ENCODE assay signal across 7 mouse cellular contexts in the genomic region with DNA sequence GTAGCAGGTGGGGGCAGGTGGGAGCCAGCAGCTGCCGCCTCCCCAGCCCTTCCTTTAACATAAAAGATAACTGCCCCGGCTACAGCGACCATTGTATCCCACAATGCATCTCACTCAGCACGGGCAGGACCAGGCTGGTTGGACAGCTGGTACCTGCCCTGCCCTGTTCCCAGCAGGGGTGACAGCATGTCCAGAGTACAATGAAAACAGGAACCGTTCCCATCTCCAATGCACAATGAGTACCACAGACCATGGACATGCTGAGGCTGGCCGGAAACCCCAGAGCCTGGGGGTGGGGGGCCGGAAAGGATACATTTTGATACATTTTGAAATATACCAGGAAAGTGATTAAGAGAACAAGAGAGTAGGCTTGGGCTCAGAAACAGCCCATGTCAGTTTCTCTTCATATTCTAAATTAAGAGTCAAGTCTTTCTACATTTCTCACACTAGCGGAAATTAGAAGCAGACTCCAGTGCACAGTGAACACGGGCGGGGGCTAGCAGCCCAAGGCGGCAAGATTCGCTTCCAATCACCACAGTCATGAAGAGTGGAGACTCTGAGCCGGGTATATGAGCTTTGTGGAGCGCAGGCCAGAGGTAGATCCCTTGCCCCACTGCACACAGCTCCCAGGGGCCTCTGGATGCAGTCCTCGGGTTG. TPM values are rescaled to one million over a fixed set of nuclear protein-coding genes. Genes with fewer than 3 reads are reported as not detected.
A peak's percentile ranks its signal among the peaks of the same experiment; 100 is the strongest.
DNase-seq lines count a peak whose midpoint lies in the region; ATAC-seq and TF ChIP-seq lines count a peak whose summit lies in the region.

No protein-coding gene starts in this region.

- H3K27me3 ChIP-seq in kidney, adult 2 months (replicated peaks; ENCODE audit: control insufficient read depth, insufficient read depth, low read length): no peaks in the 10 kb centered on the region
- H3K27me3 ChIP-seq in limb, embryonic 12.5 days: peaks cover 11% of the 10 kb centered on the region
- H3K27me3 ChIP-seq in midbrain, postnatal 0 days (ENCODE audit: insufficient read depth, low read length): no peaks in the 10 kb centered on the region

- no peaks in the 10 kb centered on the region for H3K4me1 ChIP-seq in kidney, adult 2 months (ENCODE audit: control insufficient read depth, insufficient read depth, low read length)
- H3K4me1 ChIP-seq in bone marrow macrophage, adult 2 months (ENCODE audit: control insufficient read depth, insufficient read depth, low read length): peaks cover 78% of the 10 kb centered on the region
- H3K4me1 ChIP-seq in limb, embryonic 12.5 days (replicated peaks): peaks cover 63% of the 10 kb centered on the region
- 0 out of 2 replicates have a peak, but pooled peaks cover 3% of the 10 kb centered on the region for H3K4me1 ChIP-seq in midbrain, postnatal 0 days (ENCODE audit: insufficient read depth, low read length)

- peak; percentile 36 for DNase-seq in kidney, postnatal 10 days
- DNase-seq in kidney, adult 2 months: no peak
- DNase-seq in cerebellum, adult 8-10 months: peak; percentile 29
- no peak for DNase-seq in midbrain, postnatal 0 days (ENCODE audit: low spot score)
- no peak for DNase-seq in adrenal gland, postnatal 4 days (ENCODE audit: low spot score in 2 of 2)

- no peak overlapping the region for H3K4me3 ChIP-seq in kidney, adult 2 months (ENCODE audit: insufficient read depth, low read depth, low read length)
- H3K4me3 ChIP-seq in bone marrow macrophage, adult 2 months (ENCODE audit: insufficient read depth, low read length): no peak overlapping the region
- H3K4me3 ChIP-seq in limb, embryonic 12.5 days (replicated peaks): no peak overlapping the region
- no peak overlapping the region for H3K4me3 ChIP-seq in midbrain, postnatal 0 days (ENCODE audit: low read depth, low read length)

- 0 out of 2 replicates have a peak overlapping the region, but pooled peaks have one; percentile 27 for H3K9ac ChIP-seq in limb, embryonic 12.5 days (replicated peaks)
- H3K9ac ChIP-seq in midbrain, postnatal 0 days (replicated peaks; ENCODE audit: low read length, poor library complexity, severe bottlenecking): no peak overlapping the region

- TF ChIP-seq CTCF in kidney, adult 2 months (conservative IDR thresholded peaks at IDR 0.05; ENCODE audit: insufficient read depth, insufficient read length, low read depth, low read length): no peak
- TF ChIP-seq CTCF in bone marrow macrophage, adult 2 months (IDR thresholded peaks at IDR 0.05; ENCODE audit: low read depth, low read length): 0 out of 2 replicates have a peak, but pooled peaks have one; percentile 13
- TF ChIP-seq CTCF in midbrain, postnatal 0 days (IDR thresholded peaks at IDR 0.05): no peak

- 75% methylated on average over 15 of the region's 15 CpGs for WGBS in kidney, adult 2 months
- 44% methylated on average over 15 of the region's 15 CpGs for WGBS in limb, embryonic 12.5 days
- WGBS in midbrain, postnatal 0 days: 63% methylated on average over 15 of the region's 15 CpGs

- no peaks in the 10 kb centered on the region for H3K9me3 ChIP-seq in limb, embryonic 12.5 days
- no peaks in the 10 kb centered on the region for H3K9me3 ChIP-seq in midbrain, postnatal 0 days (ENCODE audit: low read length)

- H3K27ac ChIP-seq in kidney, adult 2 months (ENCODE audit: insufficient read depth, low read depth, low read length): no peak overlapping the region
- H3K27ac ChIP-seq in bone marrow macrophage, adult 2 months (ENCODE audit: insufficient read depth, low read depth, low read length): no peak overlapping the region
- peak overlapping the region; percentile 70 for H3K27ac ChIP-seq in limb, embryonic 12.5 days
- H3K27ac ChIP-seq in midbrain, postnatal 0 days (ENCODE audit: low read depth, low read length): no peak overlapping the region

- TF ChIP-seq POLR2A in kidney, adult 2 months (IDR thresholded peaks at IDR 0.05; ENCODE audit: low read depth, low read length): no peak
- TF ChIP-seq POLR2A in bone marrow macrophage, adult 2 months (IDR thresholded peaks at IDR 0.05; ENCODE audit: borderline replicate concordance, low read depth, low read length): no peak

- 0 out of 2 replicates have a peak overlapping the region, but pooled peaks have one; percentile 6 for H3K4me2 ChIP-seq in limb, embryonic 12.5 days
- no peak overlapping the region for H3K4me2 ChIP-seq in midbrain, postnatal 0 days (ENCODE audit: low read depth, low read length, poor library complexity, severe bottlenecking)

- H3K36me3 ChIP-seq in kidney, adult 2 months (ENCODE audit: control insufficient read depth, insufficient read depth, low read length): no peaks in the 10 kb centered on the region
- H3K36me3 ChIP-seq in limb, embryonic 12.5 days: no peaks in the 10 kb centered on the region
- H3K36me3 ChIP-seq in midbrain, postnatal 0 days (ENCODE audit: insufficient read depth, low read length): no peaks in the 10 kb centered on the region

- no peak for ATAC-seq in limb, embryonic 12.5 days (ENCODE audit: insufficient number of reproducible peaks, insufficient read depth, low FRiP score, low TSS enrichment, low read depth)
- no peak for ATAC-seq in midbrain, postnatal 0 days (ENCODE audit: low FRiP score)

RNA-seq across cellular contexts. Expression of gene Nfatc2, which starts 55.4 kb away (rescaled TPM):
- polyA plus RNA-seq in kidney, adult 2 months (2012; rRNA removed): 2.9 and 3.4 TPM in 2 replicates
- 49.4 and 61.9 TPM in 2 replicates for polyA plus RNA-seq in bone marrow macrophage, adult 2 months (2012; ENCODE audit: insufficient read depth, insufficient read length, missing spikeins)
- 5.3 and 5.5 TPM in 2 replicates for polyA plus RNA-seq in limb, embryonic 12.5 days (2016; fragmentation: Nextera tagmentation; extraction: Ambion mirVana)
- 5.1 and 6.4 TPM in 2 replicates for total RNA-seq in midbrain, postnatal 0 days (2014; rRNA removed)
- 7.3 and 8.2 TPM in 2 replicates for polyA plus RNA-seq in midbrain, postnatal 0 days (2015; fragmentation: Nextera tagmentation; extraction: Ambion mirVana)
- 1 to 10 TPM; 4.4 to 5.0 TPM for total RNA-seq in adrenal gland, postnatal 4 days (2021)

Comparison
In these comparisons a context has a peak if more than half of its experiments do, and no peak if none do; other contexts are left out.
1. DNase-seq: peak in kidney, postnatal 10 days (single experiment) and cerebellum, adult 8-10 months (single experiment); none in kidney, adult 2 months (single experiment), midbrain, postnatal 0 days (single experiment) and adrenal gland, postnatal 4 days (0 of 2).